In genomic region chr11:83297816-83298215, GRCm38 (mm10) we compare ENCODE assay signal across 8 mouse cellular contexts. TPM values are rescaled to one million over a fixed set of nuclear protein-coding genes. Genes with fewer than 3 reads are reported as not detected.
DNase-seq lines count a peak whose midpoint lies in the region; ATAC-seq lines count a peak whose summit lies in the region.

No protein-coding gene starts in this region.

- no peaks in the 10 kb centered on the region for H3K9me3 ChIP-seq in heart, embryonic 13.5 days
- H3K9me3 ChIP-seq in embryonic facial prominence, embryonic 10.5 days, result no peaks in the 10 kb centered on the region
- H3K9me3 ChIP-seq in intestine, embryonic 15.5 days, result no peaks in the 10 kb centered on the region
- H3K9me3 ChIP-seq in neural tube, embryonic 12.5 days, result no peaks in the 10 kb centered on the region

- H3K4me1 ChIP-seq in heart, embryonic 13.5 days, result peaks cover 39% of the 10 kb centered on the region
- peaks cover 39% of the 10 kb centered on the region for H3K4me1 ChIP-seq in embryonic facial prominence, embryonic 10.5 days
- H3K4me1 ChIP-seq in intestine, embryonic 15.5 days (replicated peaks), result peaks cover 13% of the 10 kb centered on the region; the same call in 1 of the 2 replicates
- peaks cover 30% of the 10 kb centered on the region for H3K4me1 ChIP-seq in neural tube, embryonic 12.5 days

- 70% methylated on average over 6 of the region's 6 CpGs for WGBS in heart, embryonic 13.5 days
- WGBS in embryonic facial prominence, embryonic 10.5 days, result 79% methylated on average over 6 of the region's 6 CpGs
- WGBS in intestine, embryonic 15.5 days, result 57% methylated on average over 6 of the region's 6 CpGs
- 67% methylated on average over 6 of the region's 6 CpGs for WGBS in neural tube, embryonic 12.5 days

- peak overlapping the region; percentile 75 for H3K4me3 ChIP-seq in heart, embryonic 13.5 days
- peak overlapping the region; percentile 83 for H3K4me3 ChIP-seq in embryonic facial prominence, embryonic 10.5 days
- peak overlapping the region; percentile 71 for H3K4me3 ChIP-seq in intestine, embryonic 15.5 days (replicated peaks)
- H3K4me3 ChIP-seq in neural tube, embryonic 12.5 days, result peak overlapping the region; percentile 76

- DNase-seq in heart, adult 8-10 months (ENCODE audit: low spot score), result no peak
- no peak for DNase-seq in embryonic facial prominence, embryonic 10.5 days (ENCODE audit: low spot score)
- no peak for DNase-seq in layer of hippocampus, adult 11-12 months (ENCODE audit: low spot score)
- no peak for DNase-seq in embryo, embryonic 10.5 days (ENCODE audit: low spot score)
- DNase-seq in MN1 (ENCODE audit: low spot score), result no peak

- H3K4me2 ChIP-seq in heart, embryonic 13.5 days, result peak overlapping the region; percentile 85
- H3K4me2 ChIP-seq in intestine, embryonic 15.5 days (replicated peaks), result peak overlapping the region; percentile 79
- H3K4me2 ChIP-seq in neural tube, embryonic 12.5 days (replicated peaks), result peak overlapping the region; percentile 83

- H3K27ac ChIP-seq in heart, embryonic 13.5 days (replicated peaks), result peak overlapping the region; percentile 91; the same call in 1 of the 2 replicates
- H3K27ac ChIP-seq in embryonic facial prominence, embryonic 10.5 days (replicated peaks), result peak overlapping the region; percentile 91
- H3K27ac ChIP-seq in intestine, embryonic 15.5 days, result no peak overlapping the region
- H3K27ac ChIP-seq in neural tube, embryonic 12.5 days, result no peak overlapping the region

- H3K27me3 ChIP-seq in heart, embryonic 13.5 days (replicated peaks), result no peaks in the 10 kb centered on the region
- no peaks in the 10 kb centered on the region for H3K27me3 ChIP-seq in embryonic facial prominence, embryonic 10.5 days (replicated peaks; ENCODE audit: low read depth, poor library complexity, severe bottlenecking)
- H3K27me3 ChIP-seq in intestine, embryonic 15.5 days (replicated peaks), result no peaks in the 10 kb centered on the region
- no peaks in the 10 kb centered on the region for H3K27me3 ChIP-seq in neural tube, embryonic 12.5 days (replicated peaks)

- H3K9ac ChIP-seq in heart, embryonic 13.5 days, result peak overlapping the region; percentile 89
- H3K9ac ChIP-seq in intestine, embryonic 15.5 days, result peak overlapping the region; percentile 83; the same call in 1 of the 2 replicates
- peak overlapping the region; percentile 79 for H3K9ac ChIP-seq in neural tube, embryonic 12.5 days

- no peak for ATAC-seq in heart, embryonic 13.5 days (ENCODE audit: extremely low read depth, insufficient number of reproducible peaks, low FRiP score, low TSS enrichment)
- no peak for ATAC-seq in intestine, embryonic 15.5 days
- ATAC-seq in neural tube, embryonic 12.5 days (ENCODE audit: low FRiP score, low read depth), result no peak

- peaks cover 33% of the 10 kb centered on the region for H3K36me3 ChIP-seq in heart, embryonic 13.5 days
- peaks cover 38% of the 10 kb centered on the region for H3K36me3 ChIP-seq in embryonic facial prominence, embryonic 10.5 days (replicated peaks)
- H3K36me3 ChIP-seq in intestine, embryonic 15.5 days, result no peaks in the 10 kb centered on the region
- peaks cover 13% of the 10 kb centered on the region for H3K36me3 ChIP-seq in neural tube, embryonic 12.5 days

RNA-seq across cellular contexts. Expression of gene Ap2b1, which starts 1.0 kb away (rescaled TPM):
- 36.2 and 37.2 TPM in 2 replicates for polyA plus RNA-seq in heart, embryonic 13.5 days (2015; fragmentation: Nextera tagmentation; extraction: Ambion mirVana)
- 10 to 100 TPM; 34.1 to 46.5 (median 36.9) TPM for total RNA-seq in heart, adult 8-10 months (2022)
- 64.9 and 71.3 TPM in 2 replicates for polyA plus RNA-seq in embryonic facial prominence, embryonic 10.5 days (2016; fragmentation: Nextera tagmentation; extraction: Ambion mirVana)
- polyA plus RNA-seq in intestine, embryonic 15.5 days (2015; fragmentation: Nextera tagmentation; extraction: Ambion mirVana), result 48.1 and 51.0 TPM in 2 replicates
- 108 and 118 TPM in 2 replicates for polyA plus RNA-seq in neural tube, embryonic 12.5 days (2016; fragmentation: Nextera tagmentation; extraction: Ambion mirVana)

RNA-seq across cellular contexts. Expression of gene Pex12, which starts 4.6 kb away (rescaled TPM):
- polyA plus RNA-seq in heart, embryonic 13.5 days (2015; fragmentation: Nextera tagmentation; extraction: Ambion mirVana), result 8.5 and 8.6 TPM in 2 replicates
- total RNA-seq in heart, adult 8-10 months (2022), result 10 to 100 TPM in 2 of 4 experiments, 1 to 10 TPM in 2; 8.8 to 13.9 (median 9.7) TPM
- polyA plus RNA-seq in embryonic facial prominence, embryonic 10.5 days (2016; fragmentation: Nextera tagmentation; extraction: Ambion mirVana), result 13.2 and 15.2 TPM in 2 replicates
- polyA plus RNA-seq in intestine, embryonic 15.5 days (2015; fragmentation: Nextera tagmentation; extraction: Ambion mirVana), result 13.8 and 16.4 TPM in 2 replicates
- 16.3 and 16.7 TPM in 2 replicates for polyA plus RNA-seq in neural tube, embryonic 12.5 days (2016; fragmentation: Nextera tagmentation; extraction: Ambion mirVana)

RNA-seq across cellular contexts. Expression of gene Slfn14, which starts 11.3 kb away (rescaled TPM):
- 0.84 and 0.88 TPM in 2 replicates for polyA plus RNA-seq in heart, embryonic 13.5 days (2015; fragmentation: Nextera tagmentation; extraction: Ambion mirVana)
- total RNA-seq in heart, adult 8-10 months (2022), result not detected
- 0.09 and 0.37 TPM in 2 replicates for polyA plus RNA-seq in embryonic facial prominence, embryonic 10.5 days (2016; fragmentation: Nextera tagmentation; extraction: Ambion mirVana)
- polyA plus RNA-seq in intestine, embryonic 15.5 days (2015; fragmentation: Nextera tagmentation; extraction: Ambion mirVana), result 0.34 and 0.88 TPM in 2 replicates
- polyA plus RNA-seq in neural tube, embryonic 12.5 days (2016; fragmentation: Nextera tagmentation; extraction: Ambion mirVana), result 0.72 and 0.77 TPM in 2 replicates

Comparison
In these comparisons a context has a peak if more than half of its experiments do, and no peak if none do; other contexts are left out.
1. H3K27ac ChIP-seq: peak in heart, embryonic 13.5 days (single experiment) and embryonic facial prominence, embryonic 10.5 days (single experiment); none in intestine, embryonic 15.5 days (single experiment) and neural tube, embryonic 12.5 days (single experiment).
2. Peak in every context shown above with its lines, with median percentiles within 50 percentile points of each other: H3K4me2 ChIP-seq, H3K4me3 ChIP-seq and H3K9ac ChIP-seq.